Mouse (Mus musculus) testis, postnatal 14 days (tissue): ENCODE measurements around the gene Drd2.

Source experiments
- DNase-seq: peaks from one replicate; pipeline ENCODE4 v3.0.0; 2021; ENCODE audit warnings: low spot score

The Drd2 gene

DNA sequence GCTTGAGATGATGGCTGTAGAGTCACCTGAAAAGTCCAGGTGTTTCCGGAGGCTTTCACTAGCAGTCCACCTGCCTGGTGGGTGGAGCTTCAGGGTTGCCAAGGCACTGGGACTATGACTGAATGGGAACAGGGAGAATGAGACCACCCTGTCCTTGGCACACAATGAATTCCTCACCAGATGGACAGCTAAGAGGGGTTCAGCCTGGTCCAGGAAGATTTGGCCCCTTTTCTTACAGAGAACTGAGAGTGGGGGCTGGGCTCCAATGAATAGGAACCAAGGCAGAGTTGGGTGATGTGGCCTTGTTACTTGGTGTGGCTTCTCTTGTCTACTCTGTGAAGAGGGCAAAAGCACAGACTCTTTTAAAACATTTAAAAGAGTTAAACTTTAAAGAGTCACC, 112.0 kb downstream of the Drd2 start:
- DNase-seq, result no peak

DNA sequence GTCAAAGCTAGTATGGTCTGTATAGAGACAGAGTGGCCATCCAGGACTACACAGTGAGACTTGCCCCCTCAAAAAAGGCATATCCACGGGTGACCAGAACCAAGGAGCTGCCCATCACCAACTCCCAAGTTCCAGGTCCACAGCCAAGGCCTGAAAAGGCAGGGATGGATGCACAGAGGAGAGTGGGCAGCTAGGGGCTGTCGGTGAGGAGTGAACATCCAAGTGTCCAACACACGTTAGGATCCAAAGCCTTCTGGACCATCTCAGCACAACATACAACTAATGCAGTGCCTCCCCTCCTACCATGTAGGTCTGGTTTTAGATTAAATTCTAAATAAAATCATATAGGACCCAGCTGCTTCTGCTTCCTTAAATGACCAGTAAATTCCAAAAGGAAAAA, 115.7 kb downstream of the Drd2 start:
- no peak for DNase-seq
